Mouse (Mus musculus) myocyte (in vitro differentiated cells): Measurements from ENCODE around the gene Fam189a1.

Experiments used
- E2F4 ChIP-seq: IDR thresholded peaks from one replicate; pipeline ENCODE4 v1.6.1; 2011; ENCODE audit warnings: mild to moderate bottlenecking, control low read depth, moderate library complexity; ENCODE audit not compliant: insufficient read depth
- POLR2A ChIP-seq: IDR thresholded peaks from one replicate; pipeline ENCODE4 v1.6.1; 2011; ENCODE audit warnings: low read depth, mild to moderate bottlenecking, control low read depth, moderate library complexity; ENCODE audit not compliant: insufficient read length
- POLR2AphosphoS2 ChIP-seq: IDR thresholded peaks from one replicate; pipeline ENCODE4 v1.6.1; 2011; ENCODE audit warnings: low read depth, control low read depth; ENCODE audit not compliant: insufficient read length
- SRF ChIP-seq: IDR thresholded peaks from one replicate; pipeline ENCODE4 v1.6.1; 2011; ENCODE audit warnings: low read depth; ENCODE audit not compliant: control insufficient read depth, insufficient read length
- TCF12 ChIP-seq: IDR thresholded peaks from one replicate; pipeline ENCODE4 v1.6.1; 2011; ENCODE audit warnings: mild to moderate bottlenecking, control low read depth; ENCODE audit not compliant: poor library complexity, insufficient read depth, severe bottlenecking

GRCm38 (mm10) chr7:64910208-64910607 is 246.2 kb downstream of the Fam189a1 start:
- TF ChIP-seq POLR2A: no peak
- no peak for TF ChIP-seq SRF
- no peak for TF ChIP-seq TCF12
- no peak for TF ChIP-seq POLR2AphosphoS2
- no peak for TF ChIP-seq E2F4
